Mouse (Mus musculus) thymus, postnatal 0 days (tissue): ENCODE data around the gene Taar7b. TPM values are rescaled to one million over a fixed set of nuclear protein-coding genes. Genes with fewer than 3 reads are reported as not detected.

ENCODE experiments used
- polyA plus RNA-seq: library from polyadenylated mRNA; unstranded; fragments of >200 nt; fragmentation: Nextera tagmentation; extraction: Ambion mirVana; gene quantifications from 2 replicates; pipeline ENCODE4 v1.2.1, GENCODE M21; 2015

Gene Taar7b
- polyA plus RNA-seq, 1 experiment from 2014 or later, result not detected

Other genes with a start within 250 kb of the Taar7b start
- gene Rps12, start 212.7 kb upstream of the Taar7b start, polyA plus RNA-seq, result 326 and 332 TPM in 2 replicates
- 0.42 and 0.63 TPM in 2 replicates for gene Slc18b1, start 203.0 kb upstream of the Taar7b start, polyA plus RNA-seq
- gene Vnn3, start 148.5 kb upstream of the Taar7b start, polyA plus RNA-seq, result 0.53 and 0.88 TPM in 2 replicates
- gene Vnn1, start 105.3 kb upstream of the Taar7b start, polyA plus RNA-seq, result 0.07 and 0.15 TPM in 2 replicates
- gene Taar1, start 79.6 kb upstream of the Taar7b start, polyA plus RNA-seq, result not detected in 2 replicates
- not detected in 2 replicates for gene Taar2, start 61.4 kb upstream of the Taar7b start, polyA plus RNA-seq
- not detected in 2 replicates for gene Taar3, start 50.4 kb upstream of the Taar7b start, polyA plus RNA-seq
- gene Taar4, start 39.4 kb upstream of the Taar7b start, polyA plus RNA-seq, result not detected in 2 replicates
- not detected in 2 replicates for gene Taar5, start 29.2 kb upstream of the Taar7b start, polyA plus RNA-seq
- gene Taar6, start 14.3 kb upstream of the Taar7b start, polyA plus RNA-seq, result not detected in 2 replicates
- gene Taar7a, start 6.5 kb upstream of the Taar7b start, polyA plus RNA-seq, result not detected in 2 replicates
- not detected in 2 replicates for gene Taar7d, start 27.3 kb downstream of the Taar7b start, polyA plus RNA-seq
- gene Taar7e, start 37.7 kb downstream of the Taar7b start, polyA plus RNA-seq, result not detected in 2 replicates
- gene Taar7f, start 49.6 kb downstream of the Taar7b start, polyA plus RNA-seq, result not detected in 2 replicates
- not detected in 2 replicates for gene Taar8a, start 76.6 kb downstream of the Taar7b start, polyA plus RNA-seq
- gene Taar8b, start 92.4 kb downstream of the Taar7b start, polyA plus RNA-seq, result not detected in 2 replicates
- gene Taar8c, start 102.0 kb downstream of the Taar7b start, polyA plus RNA-seq, result not detected in 2 replicates
- not detected in 2 replicates for gene Taar9, start 109.6 kb downstream of the Taar7b start, polyA plus RNA-seq
- 67.7 and 69.1 TPM in 2 replicates for gene Stx7, start 149.4 kb downstream of the Taar7b start, polyA plus RNA-seq
- gene Moxd1, start 223.6 kb downstream of the Taar7b start, polyA plus RNA-seq, result 0.96 and 1.2 TPM in 2 replicates